Mouse (Mus musculus) lung, postnatal 36 days (tissue): ENCODE results near the gene Plpp6.
"Not testable (repeated sequence)": the region's sequence is repeated elsewhere in the genome, so short reads cannot be mapped to it uniquely, and the experiment has no call there.

ENCODE experiments used
- DNase-seq: peaks from one replicate; pipeline ENCODE4 v3.0.0; 2022; ENCODE audit warnings: mixed read lengths

The Plpp6 gene

DNA sequence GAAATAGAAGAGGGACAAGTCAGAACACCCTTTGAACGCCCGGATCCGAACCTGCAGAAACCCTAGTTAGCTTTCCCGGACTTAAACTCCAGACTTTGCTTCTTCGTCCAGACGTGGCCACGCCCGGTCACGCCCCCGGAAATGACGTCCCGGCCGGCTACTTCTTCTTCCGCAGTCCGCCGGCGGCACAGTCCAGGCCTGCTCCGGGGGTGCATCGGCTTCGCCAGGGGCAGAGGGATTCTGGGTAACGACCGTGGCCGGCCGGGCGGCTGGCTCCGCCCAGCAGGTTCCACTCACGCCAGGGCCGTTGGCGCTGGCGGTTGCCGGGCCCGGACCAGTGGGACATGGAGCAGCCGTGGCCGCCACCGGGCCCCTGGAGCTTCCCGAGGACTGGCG, 26.4 kb downstream of the Plpp6 start, which contains the start of gene Cdc37l1:
Gene Cdc37l1, plus strand, starts transcription at position 159 of the 396 bp plus-strand sequence.
- peak; percentile 100 for DNase-seq

DNA sequence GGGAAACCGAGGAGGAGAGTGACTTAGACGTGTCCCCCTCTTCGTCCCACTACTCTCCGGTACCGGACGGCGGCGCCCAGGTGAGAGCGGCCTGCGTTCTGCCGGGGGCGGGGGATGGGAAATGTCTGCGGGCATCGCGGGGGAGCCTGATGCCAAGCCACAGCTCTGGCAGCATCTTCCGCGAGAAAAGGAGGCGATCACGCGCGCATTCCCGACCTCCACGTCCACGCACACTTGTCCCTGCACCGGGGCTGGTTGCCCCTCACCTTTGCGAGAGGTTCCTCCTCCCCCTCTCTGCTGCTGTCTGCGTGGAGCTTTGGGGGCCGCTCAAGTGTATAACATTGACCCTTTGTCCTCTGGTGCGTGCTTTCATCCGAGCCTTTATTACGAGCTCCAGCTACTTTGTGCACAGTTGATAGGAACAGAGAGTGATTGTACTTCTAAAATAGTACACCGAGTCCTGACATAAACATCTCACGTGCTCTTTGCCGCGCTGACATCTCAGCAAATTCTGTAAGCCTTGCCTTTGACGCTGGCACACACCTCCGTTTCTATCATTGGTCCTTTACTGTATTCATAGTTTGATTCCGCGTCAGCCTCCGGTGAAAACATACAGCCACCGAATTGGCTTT, 27.0 kb downstream of the Plpp6 start:
- peak; percentile 26 for DNase-seq

DNA sequence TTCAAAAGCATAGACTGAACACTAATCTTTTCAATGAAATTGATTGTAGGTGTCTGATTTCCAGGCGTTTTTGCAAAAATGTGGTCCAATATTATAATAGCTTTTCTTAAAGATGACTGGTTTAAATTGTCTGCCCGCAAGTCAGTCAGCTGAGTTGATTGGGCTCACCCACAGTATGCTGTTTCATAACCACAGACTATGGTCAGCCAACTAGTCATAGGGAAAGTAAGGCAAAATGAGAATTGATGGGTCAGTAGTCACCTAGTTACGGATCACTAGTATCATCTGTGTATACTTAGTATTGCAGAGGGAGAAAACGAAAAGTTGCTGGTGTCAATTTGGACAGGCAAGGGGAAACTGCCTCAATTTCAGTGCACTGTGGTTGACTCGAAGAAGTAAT, 27.6 kb downstream of the Plpp6 start:
- DNase-seq = no peak

DNA sequence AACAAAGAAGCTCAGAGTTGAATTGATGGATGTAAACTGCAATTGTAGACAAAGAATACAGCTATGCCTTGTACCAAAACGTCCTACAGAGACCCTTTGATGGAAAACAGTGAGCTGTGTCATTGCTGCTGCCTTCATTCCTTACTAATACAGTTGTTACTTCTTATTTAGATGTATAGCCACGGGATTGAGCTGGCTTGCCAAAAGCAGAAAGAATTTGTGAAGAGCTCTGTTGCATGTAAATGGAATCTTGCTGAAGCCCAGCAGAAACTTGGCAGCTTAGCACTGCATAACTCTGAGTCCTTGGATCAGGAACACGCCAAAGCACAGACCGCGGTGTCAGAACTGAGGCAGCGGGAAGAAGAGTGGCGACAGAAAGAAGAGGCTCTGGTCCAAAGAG, 31.1 kb downstream of the Plpp6 start:
- DNase-seq = peak; percentile 23

DNA sequence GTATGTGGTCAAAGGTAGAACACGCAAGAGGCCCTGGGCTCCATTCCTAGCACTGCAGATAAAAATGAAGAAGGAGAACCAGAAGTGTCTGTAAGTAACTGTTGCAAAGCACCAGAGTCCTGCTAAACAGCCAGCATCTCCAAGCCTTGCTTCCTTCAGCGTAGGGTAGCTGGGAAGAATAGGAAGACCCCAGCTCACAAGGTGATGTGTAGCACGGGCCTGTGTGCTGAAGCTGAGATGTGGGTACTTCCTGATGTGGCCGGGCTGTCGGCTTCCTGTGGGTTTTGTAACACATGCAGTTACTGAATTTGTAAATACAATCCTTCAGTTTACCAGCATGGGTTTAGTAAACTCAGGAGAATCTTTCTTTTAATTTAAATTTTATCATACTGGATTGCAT, 31.6 kb downstream of the Plpp6 start:
- no peak for DNase-seq

DNA sequence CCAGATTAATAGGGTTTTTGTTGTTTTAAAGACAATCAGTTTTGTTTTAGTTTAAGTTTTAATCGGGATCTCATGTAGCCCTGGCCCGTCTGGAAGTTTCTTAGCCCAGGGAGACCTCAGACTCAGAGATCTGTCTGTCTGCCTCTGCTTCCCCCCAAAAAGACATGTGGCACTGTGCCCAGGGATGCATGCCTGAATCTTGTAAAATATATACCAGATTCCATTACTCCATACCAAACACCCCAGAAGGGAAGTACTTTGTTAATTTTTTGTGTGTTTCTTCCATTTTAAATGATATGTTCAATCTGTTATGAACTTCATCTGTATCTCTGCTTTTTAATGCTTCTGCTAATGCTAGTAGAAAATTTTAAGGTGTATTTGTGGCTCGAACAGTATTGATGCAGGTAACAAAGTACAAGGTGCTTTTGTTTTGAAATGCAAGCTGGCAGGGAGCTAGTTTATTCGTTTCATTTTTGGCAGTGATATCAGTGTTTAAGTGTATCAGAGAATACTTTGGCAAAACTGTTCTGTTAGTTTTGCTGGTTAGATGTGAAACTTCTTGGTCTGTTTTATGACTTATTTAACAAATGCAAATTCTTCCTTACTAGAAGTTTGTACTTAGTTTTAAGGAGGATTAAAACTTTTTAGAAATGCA, 34.4 kb downstream of the Plpp6 start:
- DNase-seq = no peak

DNA sequence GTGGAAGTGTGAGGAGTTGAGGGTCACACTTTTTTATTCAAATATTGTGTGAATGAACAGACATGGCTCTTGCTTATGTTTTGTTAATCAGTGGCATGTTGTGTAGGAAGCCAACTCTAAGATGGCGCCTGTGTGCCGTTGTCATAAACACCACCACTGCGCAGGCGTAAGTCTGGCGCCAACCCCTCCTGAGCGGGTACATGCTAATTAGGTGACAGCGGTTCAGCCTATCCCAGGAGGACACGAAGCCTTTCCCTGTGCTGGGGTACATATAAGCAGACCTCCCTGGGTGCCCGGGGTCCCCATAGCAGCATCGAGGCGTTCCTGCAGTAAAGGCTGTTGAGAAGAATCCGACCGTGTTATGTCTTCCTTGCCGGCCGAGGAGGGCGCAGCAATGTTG, 36.6 kb downstream of the Plpp6 start:
- DNase-seq = not testable (repeated sequence)

DNA sequence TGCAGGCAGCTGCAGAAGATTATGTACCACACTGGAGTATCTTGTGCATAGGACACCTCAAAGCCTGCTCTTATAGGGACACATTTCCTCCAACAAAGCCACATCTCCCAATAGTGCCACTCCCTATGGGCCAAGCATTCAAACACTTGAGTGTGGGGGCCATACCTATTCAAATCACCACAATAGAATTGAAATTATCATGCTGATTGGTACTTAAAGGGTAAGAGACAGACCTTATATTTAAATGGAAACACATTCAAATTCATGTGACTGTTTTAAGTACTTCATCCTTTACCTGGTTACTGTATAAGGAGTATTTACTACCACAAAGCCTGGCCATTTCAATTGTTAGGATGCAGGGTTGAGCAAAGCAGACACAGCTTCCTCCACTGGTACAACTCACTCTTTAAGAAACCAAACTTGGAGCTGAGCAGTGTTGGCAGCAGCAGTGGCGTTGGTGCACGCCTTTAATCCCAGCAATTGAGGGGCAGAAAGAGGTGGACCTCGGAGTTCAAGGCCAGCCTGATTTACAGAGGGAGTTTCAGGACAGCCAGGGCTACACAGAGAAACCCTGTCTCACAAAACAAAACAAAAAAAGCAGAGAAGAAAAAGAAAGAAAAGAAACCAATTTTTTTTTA, 44.4 kb downstream of the Plpp6 start:
- no peak for DNase-seq

DNA sequence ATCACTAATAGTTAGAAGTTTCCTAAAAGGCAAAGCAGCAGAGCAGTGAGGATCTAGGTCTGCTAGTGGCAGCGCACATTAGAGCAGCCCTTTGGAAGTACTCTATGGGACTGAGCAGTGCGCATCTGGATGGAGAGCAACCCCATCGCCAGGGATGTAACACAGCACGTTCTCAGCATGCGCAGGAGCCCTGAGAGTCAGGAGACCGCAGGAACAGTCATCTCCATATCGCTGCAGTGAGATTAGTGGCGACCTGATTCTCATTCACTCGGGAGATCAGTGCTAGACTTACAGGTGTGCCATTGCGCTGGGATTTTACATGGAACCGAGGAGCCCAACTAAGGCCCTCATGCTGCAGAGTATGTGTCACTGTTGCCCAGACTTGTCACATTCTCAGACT, 45.3 kb downstream of the Plpp6 start:
- DNase-seq = no peak

DNA sequence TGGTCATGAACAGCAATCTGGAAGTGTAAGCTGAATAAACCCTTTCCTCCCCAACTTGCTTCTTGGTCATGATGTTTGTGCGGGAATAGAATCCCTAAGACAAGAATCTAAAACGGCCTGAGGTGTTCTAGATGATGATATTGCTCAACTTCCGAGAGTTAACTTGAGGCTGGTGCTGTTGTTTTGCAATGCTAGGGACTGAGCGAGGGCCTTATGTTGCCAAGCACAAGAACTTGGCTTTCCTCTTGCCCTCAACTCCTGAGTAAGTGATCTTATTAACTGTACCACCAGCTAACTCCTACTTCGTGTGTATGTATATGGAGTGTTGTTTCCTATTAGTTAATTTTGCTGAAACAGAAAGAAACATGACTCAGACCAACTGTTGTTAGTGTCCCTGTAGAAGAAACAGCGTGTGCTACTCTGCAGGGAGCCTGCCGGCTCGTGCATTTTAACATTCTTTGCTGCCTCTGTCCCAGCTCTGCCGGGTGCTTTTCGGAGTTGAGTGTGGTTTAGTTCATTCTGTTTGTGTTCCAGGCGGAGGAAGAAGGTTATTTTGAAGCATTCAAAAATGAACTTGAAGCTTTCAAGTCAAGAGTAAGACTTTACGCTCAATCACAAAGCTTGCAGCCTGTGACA, 47.7 kb downstream of the Plpp6 start:
- DNase-seq = peak; percentile 30

DNA sequence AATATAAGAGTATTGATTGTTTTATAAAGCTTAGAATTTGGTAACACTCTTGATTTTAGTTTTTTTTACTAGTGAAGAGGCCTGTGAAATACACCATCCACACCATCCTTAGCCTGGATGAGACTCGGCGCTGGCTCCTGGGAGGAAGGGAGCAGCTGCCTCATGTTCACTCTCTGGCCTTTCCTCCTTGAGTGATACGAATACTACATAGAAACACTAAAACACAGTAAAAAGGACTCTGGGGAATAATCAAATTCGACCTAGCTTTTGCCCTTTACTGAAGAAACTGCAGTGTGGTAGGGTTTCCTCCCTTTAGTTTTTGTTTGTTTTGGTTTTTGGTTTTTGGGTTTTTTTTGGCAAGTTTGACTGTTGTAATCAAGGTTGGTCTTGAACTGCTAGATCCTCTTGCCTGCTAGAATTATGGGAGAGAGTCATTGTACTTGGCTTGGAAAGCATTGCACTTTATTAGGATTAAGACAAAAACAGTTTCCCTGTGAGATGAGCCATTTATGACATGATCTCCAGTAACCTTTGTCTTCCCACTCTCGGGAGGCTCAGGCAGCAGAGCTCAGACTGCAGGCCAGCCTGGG, 50.8 kb downstream of the Plpp6 start:
- no peak for DNase-seq

DNA sequence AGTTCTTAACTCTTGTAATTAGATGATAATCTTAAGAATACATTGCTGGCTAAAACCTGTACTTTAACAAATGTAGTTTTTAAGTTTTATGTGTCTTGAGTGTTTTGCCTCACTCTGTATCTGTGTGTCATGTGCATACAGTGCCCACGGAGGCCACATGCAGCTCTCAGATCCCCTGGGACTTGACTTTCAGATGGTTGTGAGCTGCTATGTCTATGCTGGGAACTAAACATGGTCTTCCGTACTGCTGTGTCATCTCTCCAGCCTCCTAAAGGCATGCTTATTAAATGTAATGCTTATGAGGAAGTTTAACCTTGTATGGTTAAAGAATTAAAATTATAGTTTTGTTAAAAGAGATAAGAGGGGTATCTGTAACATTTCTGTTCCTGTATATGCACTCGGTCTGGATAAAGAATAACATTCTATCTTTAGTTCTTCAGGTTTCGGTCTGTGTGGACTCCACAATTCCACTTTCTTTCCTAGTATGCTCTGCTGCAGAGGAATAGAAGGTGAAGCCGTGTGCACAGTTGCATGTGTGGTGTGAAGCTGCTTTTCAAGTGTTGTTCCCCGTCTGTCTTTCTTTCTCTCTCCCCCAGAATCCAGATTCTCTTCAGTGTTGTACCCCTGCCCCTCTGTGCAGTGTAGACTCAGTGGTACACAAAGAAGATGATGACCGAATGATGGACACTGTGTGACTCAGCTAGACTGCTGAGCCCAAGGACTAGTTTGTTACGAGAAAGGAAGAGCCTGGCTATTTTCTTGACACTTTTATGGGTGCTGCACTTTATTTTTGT, 51.9 kb downstream of the Plpp6 start:
- no peak for DNase-seq

DNA sequence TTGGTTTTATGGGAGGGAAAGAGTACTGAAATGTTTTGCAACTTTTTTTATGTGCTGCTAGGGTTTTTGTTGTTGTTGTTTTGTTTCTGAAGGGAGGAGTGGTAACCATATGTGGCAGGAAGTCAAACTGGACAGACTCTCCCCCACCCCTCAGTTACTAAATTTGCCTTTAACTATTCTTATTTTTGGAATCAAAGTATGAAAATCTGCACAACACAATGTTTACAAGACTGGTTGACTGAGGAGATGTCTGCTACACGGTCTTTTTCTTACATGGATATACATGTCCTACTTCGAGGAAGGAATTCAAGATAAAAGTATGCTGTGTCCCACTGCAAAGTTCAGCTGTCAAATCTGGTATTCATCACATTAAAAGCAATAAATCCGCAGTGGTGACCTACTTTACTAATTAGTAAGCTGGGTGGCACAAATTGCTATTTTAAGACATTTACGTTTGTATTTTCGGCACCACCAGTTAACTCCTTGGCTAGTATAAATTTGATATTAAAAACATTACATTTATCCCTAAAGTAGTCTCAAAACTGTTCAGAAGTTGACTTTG, 52.5 kb downstream of the Plpp6 start:
- no peak for DNase-seq
